Mouse (Mus musculus) liver, postnatal 0 days (tissue): ENCODE results near the gene Ctnnal1.

Experiments
- CTCF ChIP-seq: sonication (generic); IDR thresholded peaks from 2 replicates; pipeline ENCODE4 v1.5.1; 2016; ENCODE audit warnings: antibody characterized with exemption, low read depth
- EP300 ChIP-seq: IDR thresholded peaks from 2 replicates; pipeline ENCODE4 v1.6.1; 2016; ENCODE audit warnings: antibody characterized with exemption, low read depth, mild to moderate bottlenecking

GRCm38 (mm10) chr4:56888483-56888882, 23.5 kb upstream of the Ctnnal1 start:
- TF ChIP-seq CTCF (no peak), EP300 (no peak)
